ENCODE assay signal across 8 mouse cellular contexts in genomic region chr11:82045471-82045870, GRCm38 (mm10). TPM values are rescaled to one million over a fixed set of nuclear protein-coding genes. Genes with fewer than 3 reads are reported as not detected.
A peak's percentile ranks its signal among the peaks of the same experiment; 100 is the strongest.
DNase-seq lines count a peak whose midpoint lies in the region; ATAC-seq lines count a peak whose summit lies in the region.
"Had no signal": no experiment of that assay in that cellular context is flagged by ENCODE, and none has a peak within 500 bp of the region (broad histone marks: within the 10 kb centered on the region; RNA-seq: fewer than 3 reads in every experiment).

Gene Ccl7 (plus strand): TSS chr11:82045712.

- no peak within 1 kb of the TSS for H3K4me2 ChIP-seq in limb, embryonic 13.5 days (replicated peaks)
- no peak within 1 kb of the TSS for H3K4me2 ChIP-seq in liver, embryonic 11.5 days
- H3K4me2 ChIP-seq: midbrain, embryonic 12.5 days had no signal

- intact Hi-C loops in gastrocnemius, postnatal 36 days (cut with DNase I) = no loop called here

- DNase-seq in limb, embryonic 10.5 days (ENCODE audit: low spot score) = no peak
- DNase-seq in adrenal gland, postnatal 25 days = peak; percentile 49
- peak; percentile 41 to 42 for DNase-seq in gastrocnemius, postnatal 36 days
- DNase-seq in lung, postnatal 36 days = peak; percentile 35
- DNase-seq in liver, embryonic 11.5 days (ENCODE audit: low spot score) = no peak
- no peak for DNase-seq in spleen, adult 12 weeks (ENCODE audit: low spot score)

- H3K9me3 ChIP-seq in limb, embryonic 13.5 days = no peaks in the 10 kb centered on the region
- H3K9me3 ChIP-seq in limb, embryonic 10.5 days (replicated peaks) = no peaks in the 10 kb centered on the region
- H3K9me3 ChIP-seq in liver, embryonic 11.5 days (ENCODE audit: control insufficient read depth, low read length) = no peaks in the 10 kb centered on the region
- H3K9me3 ChIP-seq: midbrain, embryonic 12.5 days had no signal

- 65% methylated on average over 3 of the region's 3 CpGs for WGBS in limb, embryonic 13.5 days
- WGBS in limb, embryonic 10.5 days = 84% methylated on average over 3 of the region's 3 CpGs
- 80% methylated on average over 3 of the region's 3 CpGs for WGBS in liver, embryonic 11.5 days

- no peak within 1 kb of the TSS for H3K4me3 ChIP-seq in limb, embryonic 13.5 days
- H3K4me3 ChIP-seq in limb, embryonic 10.5 days = no peak within 1 kb of the TSS
- H3K4me3 ChIP-seq in liver, embryonic 11.5 days (ENCODE audit: low read depth, low read length) = no peak within 1 kb of the TSS
- H3K4me3 ChIP-seq: midbrain, embryonic 12.5 days had no signal

- H3K4me1 ChIP-seq in limb, embryonic 13.5 days = peaks cover 4% of the 10 kb centered on the region; the same call in 1 of the 2 replicates
- H3K4me1 ChIP-seq in limb, embryonic 10.5 days = peaks cover 6% of the 10 kb centered on the region
- H3K4me1 ChIP-seq in liver, embryonic 11.5 days (replicated peaks; ENCODE audit: control insufficient read depth, insufficient read depth, low read length) = no peaks in the 10 kb centered on the region
- H3K4me1 ChIP-seq: midbrain, embryonic 12.5 days had no signal

- H3K27me3 ChIP-seq in limb, embryonic 13.5 days = no peaks in the 10 kb centered on the region
- H3K27me3 ChIP-seq in limb, embryonic 10.5 days (ENCODE audit: low read depth, poor library complexity, severe bottlenecking) = no peaks in the 10 kb centered on the region
- no peaks in the 10 kb centered on the region for H3K27me3 ChIP-seq in liver, embryonic 11.5 days (replicated peaks; ENCODE audit: control insufficient read depth, insufficient read depth, low read length)
- H3K27me3 ChIP-seq: midbrain, embryonic 12.5 days had no signal

- no peak within 1 kb of the TSS for H3K27ac ChIP-seq in limb, embryonic 13.5 days
- H3K27ac ChIP-seq in limb, embryonic 10.5 days = no peak within 1 kb of the TSS
- no peak within 1 kb of the TSS for H3K27ac ChIP-seq in liver, embryonic 11.5 days (ENCODE audit: low read depth, low read length)
- H3K27ac ChIP-seq: midbrain, embryonic 12.5 days had no signal

- no peaks in the 10 kb centered on the region for H3K36me3 ChIP-seq in limb, embryonic 13.5 days
- H3K36me3 ChIP-seq in limb, embryonic 10.5 days = no peaks in the 10 kb centered on the region
- H3K36me3 ChIP-seq in liver, embryonic 11.5 days (ENCODE audit: control insufficient read depth, insufficient read depth, low read length) = no peaks in the 10 kb centered on the region
- H3K36me3 ChIP-seq: midbrain, embryonic 12.5 days had no signal

- ATAC-seq in limb, embryonic 13.5 days (ENCODE audit: low FRiP score, low read depth) = peak; percentile 32; the same call in 1 of the 2 replicates
- ATAC-seq in liver, embryonic 11.5 days (replicated peaks; ENCODE audit: low FRiP score) = no peak

- no peak within 1 kb of the TSS for H3K9ac ChIP-seq in limb, embryonic 13.5 days
- H3K9ac ChIP-seq in liver, embryonic 11.5 days (ENCODE audit: low read depth, low read length) = no peak within 1 kb of the TSS
- H3K9ac ChIP-seq: midbrain, embryonic 12.5 days had no signal

RNA-seq across cellular contexts. Expression of gene Ccl7, which starts in this region (rescaled TPM):
- 2.1 TPM in 2 replicates for polyA plus RNA-seq in limb, embryonic 13.5 days (2015; fragmentation: Nextera tagmentation; extraction: Ambion mirVana)
- polyA plus RNA-seq in limb, embryonic 10.5 days (2016; fragmentation: Nextera tagmentation; extraction: Ambion mirVana) = not detected in 2 replicates
- total RNA-seq in adrenal gland, postnatal 25 days (2021) = 0.43 and 1.2 TPM in 2 replicates
- total RNA-seq in gastrocnemius, postnatal 36 days (2021) = not detected
- 0.36 and 0.39 TPM in 2 replicates for polyA plus RNA-seq in liver, embryonic 11.5 days (2014; fragmentation: Nextera tagmentation; extraction: Ambion mirVana)

Comparison
In these comparisons a context has a peak if more than half of its experiments do, and no peak if none do; other contexts are left out.
1. Peak in DNase-seq in gastrocnemius, postnatal 36 days; RNA of the gene not detected or under 1 TPM.
2. DNase-seq: peak in adrenal gland, postnatal 25 days (single experiment) and lung, postnatal 36 days (single experiment); none in limb, embryonic 10.5 days (single experiment), liver, embryonic 11.5 days (single experiment) and spleen, adult 12 weeks (single experiment).